Mouse (Mus musculus) kidney, adult 8-10 months (tissue): ENCODE measurements around the gene Ocm.

Source experiments
- DNase-seq, 2 experiments: peaks; one replicate each; pipeline ENCODE4 v3.0.0; 2022

Gene Ocm

GRCm38 (mm10) chr5:143999409-143999808, 27.1 kb downstream of the Ocm start:
- no peak for DNase-seq

GRCm38 (mm10) chr5:143994632-143995365, 31.7 kb downstream of the Ocm start:
- DNase-seq: no peak

- no peak for DNase-seq
Observed at GRCm38 (mm10) chr5:143993849-143994248, 32.6 kb downstream of the Ocm start.

- no peak for DNase-seq
Observed at GRCm38 (mm10) chr5:143993260-143993659, 33.2 kb downstream of the Ocm start.

- DNase-seq: no peak
Observed at GRCm38 (mm10) chr5:143992661-143993060, 33.8 kb downstream of the Ocm start.

- DNase-seq: no peak
Observed at GRCm38 (mm10) chr5:143990086-143990485, 36.4 kb downstream of the Ocm start.

GRCm38 (mm10) chr5:143989046-143989445, 37.4 kb downstream of the Ocm start:
- no peak for DNase-seq

- DNase-seq: peak; percentile 12 to 26
Observed at GRCm38 (mm10) chr5:143987596-143987995, 38.9 kb downstream of the Ocm start.

GRCm38 (mm10) chr5:143985381-143985780, 41.1 kb downstream of the Ocm start:
- no peak for DNase-seq

- no peak for DNase-seq
Observed at GRCm38 (mm10) chr5:143982361-143982760, 44.1 kb downstream of the Ocm start.

- DNase-seq: peak; percentile 17 to 38
Observed at GRCm38 (mm10) chr5:143980858-143981257, 45.6 kb downstream of the Ocm start.

- no peak for DNase-seq
Observed at GRCm38 (mm10) chr5:143976726-143977431, 49.6 kb downstream of the Ocm start.

- no peak for DNase-seq
Observed at GRCm38 (mm10) chr5:143976232-143976631, 50.2 kb downstream of the Ocm start.

GRCm38 (mm10) chr5:143975631-143975933, 50.9 kb downstream of the Ocm start:
- no peak for DNase-seq

- DNase-seq: peak; percentile 37 to 56
Observed at GRCm38 (mm10) chr5:143974931-143975630, 51.4 kb downstream of the Ocm start.

GRCm38 (mm10) chr5:143972628-143973027, 53.8 kb downstream of the Ocm start:
- no peak for DNase-seq
